Mouse (Mus musculus): ENCODE results near the gene Agmat.

GRCm38 (mm10) chr4:141758874-141759542, 12.5 kb downstream of the Agmat start:
- no peak for TF ChIP-seq CTCF (IDR thresholded peaks at IDR 0.05; ENCODE audit: low read depth, low read length)
- TF ChIP-seq POLR2A (IDR thresholded peaks at IDR 0.05; ENCODE audit: borderline replicate concordance, low read depth, low read length) = no peak
